Mouse (Mus musculus) bone marrow macrophage, adult 2 months (primary cell): ENCODE data around the gene Psmb11.

Experiments
- CTCF ChIP-seq: IDR thresholded peaks from 2 replicates; pipeline ENCODE4 v1.5.1; 2012; ENCODE audit warnings: low read depth, mild to moderate bottlenecking, low read length, moderate library complexity
- POLR2A ChIP-seq: IDR thresholded peaks from 2 replicates; pipeline ENCODE4 v1.6.1; 2012; ENCODE audit warnings: mild to moderate bottlenecking, low read depth, low read length, borderline replicate concordance

GRCm38 (mm10) chr14:54578063-54578462 is 43.2 kb upstream of the Psmb11 start:
- no peak for TF ChIP-seq CTCF
- TF ChIP-seq POLR2A: no peak
